Mouse (Mus musculus): Measurements from ENCODE around the gene Necab2.

Gene Necab2

DNA sequence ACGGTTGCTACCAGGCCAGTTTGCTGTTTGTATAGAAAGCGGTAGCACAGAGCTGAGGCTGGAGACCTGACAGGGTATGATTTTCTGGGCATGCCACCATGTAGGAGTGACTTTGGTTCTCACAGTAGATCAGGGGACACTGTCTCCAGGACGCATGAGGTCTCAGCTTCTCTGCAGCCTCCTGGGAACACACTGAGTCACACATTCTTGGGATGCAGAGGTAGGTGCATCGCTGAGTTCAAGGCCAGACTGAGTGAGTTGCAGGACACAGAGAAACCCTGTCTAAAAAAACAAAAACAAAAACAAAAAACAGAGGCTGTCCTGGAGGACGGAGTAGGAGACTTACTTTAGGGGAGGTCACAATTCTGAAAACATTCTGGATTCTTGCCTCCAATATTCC, 6.4 kb downstream of the Necab2 start:
- no peak for DNase-seq (ENCODE audit: low spot score in 2 of 2)

DNA sequence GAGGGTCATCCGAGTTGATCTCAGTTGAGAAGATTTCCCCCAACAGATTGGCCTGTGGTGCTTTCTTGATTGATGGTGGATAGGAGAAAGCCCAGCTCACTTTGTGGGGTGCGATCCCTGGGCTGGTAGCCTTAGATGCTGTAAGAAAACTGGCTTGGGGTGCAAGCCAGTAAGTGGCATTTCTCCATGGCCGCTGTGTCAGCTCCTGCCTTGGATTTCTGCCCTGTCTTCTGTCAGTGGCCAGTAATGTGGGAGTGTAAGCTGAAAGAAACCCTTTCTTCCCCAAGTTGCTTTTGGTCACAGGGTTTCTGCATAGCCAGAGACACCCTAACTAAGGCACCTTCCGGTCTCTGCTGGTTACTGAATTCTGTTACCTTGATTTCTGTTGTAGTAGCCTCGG, 9.5 kb downstream of the Necab2 start:
- DNase-seq (ENCODE audit: low spot score in 2 of 2): no peak

DNA sequence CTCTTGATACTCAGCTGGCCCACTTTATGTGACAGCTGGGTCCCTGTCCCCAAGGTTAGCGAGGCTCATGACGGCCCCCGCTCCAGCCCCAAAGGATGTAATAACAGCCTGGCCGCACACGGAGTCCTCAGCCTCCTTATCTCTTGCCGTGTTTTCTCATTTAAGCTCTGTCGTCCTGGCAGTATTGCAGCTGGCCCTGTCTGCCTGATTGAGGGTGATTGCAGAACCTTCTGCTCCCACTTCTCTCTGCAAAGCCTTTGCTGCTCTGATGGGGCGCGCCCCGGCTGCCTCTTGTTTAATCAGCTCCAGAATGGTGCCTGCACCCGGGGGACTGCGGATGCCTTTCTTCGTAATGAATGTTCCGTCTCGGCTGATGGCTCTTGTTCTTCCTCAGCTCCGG, 13.2 kb downstream of the Necab2 start:
- no peak for DNase-seq (ENCODE audit: low spot score in 2 of 2)

DNA sequence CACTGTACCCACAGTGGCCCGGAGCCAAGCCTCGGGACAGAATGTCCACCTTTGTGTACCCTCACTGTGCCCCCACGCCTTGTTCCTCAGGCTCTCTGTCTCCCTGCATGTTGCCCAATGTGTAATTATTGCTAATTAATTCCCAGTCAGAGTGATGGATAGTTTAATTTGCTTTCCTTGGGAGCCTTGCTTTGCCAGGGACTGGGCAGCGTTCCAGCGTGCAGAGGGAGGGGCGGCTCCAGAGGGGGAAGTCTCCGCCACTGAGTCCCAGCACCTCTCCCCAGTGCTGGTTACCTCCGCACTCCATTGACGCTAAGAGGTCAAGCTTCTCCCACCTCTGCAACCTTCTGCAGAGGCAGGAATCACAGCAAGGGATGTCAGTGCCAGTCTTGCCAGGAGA, 14.8 kb downstream of the Necab2 start:
- DNase-seq (ENCODE audit: low spot score in 2 of 2): peak in 1 of 2 experiments; percentile 33

DNA sequence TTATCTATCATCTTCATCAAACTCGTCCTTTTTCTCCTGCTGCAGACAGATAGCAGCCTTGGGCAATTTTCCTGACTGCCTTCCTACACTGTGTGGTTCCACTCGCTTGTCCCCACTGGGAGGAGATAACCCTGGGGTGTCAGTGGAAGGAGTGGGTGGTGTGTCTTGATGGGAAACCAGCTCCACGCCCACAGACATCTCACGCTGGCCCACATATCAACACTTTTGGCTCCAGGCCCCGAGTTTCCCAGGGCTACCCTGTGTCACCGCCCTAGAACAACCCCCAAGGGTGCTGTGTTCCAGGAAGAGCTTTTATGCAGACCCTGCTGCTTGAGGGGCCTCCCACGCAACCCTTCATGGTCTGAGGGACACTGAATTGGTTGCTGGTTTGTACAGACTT, 17.2 kb downstream of the Necab2 start:
- DNase-seq (ENCODE audit: low spot score in 2 of 2): no peak

DNA sequence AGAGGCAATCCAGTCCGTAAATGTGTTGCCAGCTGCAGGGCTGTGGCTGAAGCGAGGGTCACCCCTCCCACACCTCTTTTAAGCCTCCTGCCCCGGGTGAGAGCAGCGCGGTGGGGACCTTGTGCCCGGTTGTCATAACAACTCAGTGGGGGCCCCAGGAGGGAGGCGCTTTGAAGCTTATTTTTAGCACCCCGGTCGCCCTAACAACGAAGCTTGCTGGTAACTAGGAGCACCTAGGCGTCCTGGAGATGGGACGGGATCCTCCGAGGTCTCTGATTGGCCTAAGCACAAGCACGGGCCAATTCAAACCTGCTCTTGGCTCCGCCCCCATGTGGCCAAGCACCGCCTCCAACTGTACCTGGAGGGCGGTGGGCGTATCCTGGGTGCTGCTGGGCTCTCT, 19.6 kb downstream of the Necab2 start:
- DNase-seq (ENCODE audit: low spot score in 2 of 2): peak in 1 of 2 experiments; percentile 32

DNA sequence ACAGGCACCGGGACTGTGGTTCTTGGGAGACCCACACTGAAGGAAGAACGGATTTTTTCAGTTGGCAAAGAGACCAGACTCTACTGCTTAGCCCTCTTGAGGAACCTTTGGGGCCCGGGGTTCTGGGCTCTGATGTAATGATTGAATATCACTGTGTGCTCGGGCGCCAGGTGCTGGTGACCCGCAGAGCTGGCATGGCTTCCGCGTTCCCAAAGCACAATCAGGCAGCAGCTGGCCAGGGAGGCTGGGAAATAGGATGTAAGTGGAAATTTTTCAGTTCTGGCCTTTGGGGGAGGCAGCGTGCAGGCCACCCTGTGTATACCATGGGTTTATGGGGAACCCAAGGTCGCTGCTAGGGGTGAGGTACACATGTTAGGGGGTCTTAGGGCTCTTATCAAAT, 20.3 kb downstream of the Necab2 start:
- no peak for DNase-seq (ENCODE audit: low spot score in 2 of 2)

DNA sequence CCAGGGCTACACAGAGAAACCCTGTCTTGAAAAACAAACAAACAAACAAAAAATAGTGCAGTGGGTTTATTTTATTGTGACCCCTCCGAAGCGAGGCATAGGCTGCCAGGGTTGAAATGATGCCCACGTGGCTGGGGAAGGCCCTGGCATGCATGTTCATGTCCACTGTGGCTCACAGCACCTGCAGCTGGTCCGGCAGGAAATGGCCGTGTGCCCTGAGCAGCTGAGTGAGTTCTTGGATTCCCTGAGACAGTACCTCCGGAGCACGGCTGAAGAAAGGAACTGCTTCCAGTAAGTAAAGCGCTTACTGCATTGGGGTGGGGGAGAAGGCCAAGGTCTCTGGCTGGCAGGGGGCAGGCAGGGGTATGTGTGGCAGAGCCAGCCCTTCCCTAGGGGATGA, 21.6 kb downstream of the Necab2 start:
- no peak for DNase-seq (ENCODE audit: low spot score in 2 of 2)

DNA sequence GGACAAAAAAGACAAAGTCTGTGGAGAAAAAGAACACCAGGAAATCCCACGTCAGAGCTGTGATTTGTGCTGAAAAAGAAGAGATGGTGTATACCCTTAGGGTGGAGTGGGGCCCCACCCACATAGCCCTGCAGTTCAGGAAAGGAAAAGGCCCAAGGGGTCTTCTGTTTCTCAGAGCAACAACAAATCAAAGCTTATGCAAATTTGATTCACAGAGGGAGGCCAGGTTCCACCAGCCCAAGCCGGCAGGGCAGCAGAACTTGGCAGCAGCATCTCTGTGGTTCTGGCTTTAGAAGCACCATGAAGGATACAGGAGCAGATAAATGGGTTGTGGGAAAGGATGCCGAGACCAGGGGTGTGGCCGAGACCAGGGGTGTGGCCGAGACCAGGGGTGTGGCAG, 32.2 kb downstream of the Necab2 start:
- DNase-seq (ENCODE audit: low spot score in 2 of 2): no peak

DNA sequence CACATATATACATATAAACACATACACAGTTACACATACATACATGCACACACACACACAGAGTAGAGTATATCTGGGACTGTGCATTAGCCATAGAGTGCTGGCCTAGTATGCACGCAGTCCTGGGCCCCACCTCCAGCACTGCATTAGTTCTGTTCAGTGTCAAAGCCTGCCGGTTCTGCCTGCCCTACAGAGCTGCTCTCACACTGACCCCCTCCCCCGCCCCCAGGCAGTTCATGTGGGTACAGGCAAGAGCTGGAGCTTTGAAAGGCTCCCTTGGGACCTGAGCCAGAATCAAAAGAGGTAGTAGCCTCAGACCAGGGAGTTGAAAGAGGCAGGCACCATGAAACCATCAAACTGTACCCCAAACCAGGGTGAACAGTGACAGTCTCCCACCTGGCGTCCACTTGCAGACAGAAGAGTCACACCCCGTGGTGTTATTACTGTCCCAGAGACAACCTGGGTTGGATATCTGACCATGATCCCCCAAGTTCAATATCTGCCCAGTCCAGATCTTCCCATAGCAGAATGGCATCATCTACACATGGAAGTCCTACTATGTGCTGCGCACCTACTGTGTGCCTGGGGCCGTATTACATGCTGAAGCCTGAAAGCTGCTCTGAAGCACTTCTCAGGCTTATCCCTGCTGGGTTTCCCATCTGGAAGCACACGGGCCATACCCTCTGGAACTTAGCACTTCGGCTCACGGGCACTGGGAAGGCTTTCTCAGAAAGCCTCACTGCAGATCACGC, 37.8 kb downstream of the Necab2 start:
- no peak for DNase-seq (ENCODE audit: low spot score in 2 of 2)

DNA sequence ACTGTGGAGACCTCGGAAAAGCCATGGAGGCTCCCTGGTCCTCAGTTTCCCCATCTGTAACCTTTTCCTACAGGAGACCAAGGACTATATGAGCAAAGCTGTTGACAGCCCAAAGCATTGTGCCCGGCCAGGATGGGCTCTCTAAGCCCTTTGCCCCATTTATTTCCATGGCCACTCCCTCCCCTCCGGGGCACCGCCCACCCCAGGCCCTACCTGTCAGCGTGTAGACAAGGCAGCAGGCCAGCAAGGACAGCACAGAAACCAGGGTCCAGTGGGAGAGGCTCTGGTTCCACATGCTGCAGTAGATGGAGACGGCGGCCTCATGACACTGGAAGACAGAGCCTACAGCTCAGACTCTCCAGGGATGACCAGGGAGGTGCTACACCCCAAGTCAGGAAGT, 40.6 kb downstream of the Necab2 start:
- no peak for DNase-seq (ENCODE audit: low spot score in 2 of 2)

DNA sequence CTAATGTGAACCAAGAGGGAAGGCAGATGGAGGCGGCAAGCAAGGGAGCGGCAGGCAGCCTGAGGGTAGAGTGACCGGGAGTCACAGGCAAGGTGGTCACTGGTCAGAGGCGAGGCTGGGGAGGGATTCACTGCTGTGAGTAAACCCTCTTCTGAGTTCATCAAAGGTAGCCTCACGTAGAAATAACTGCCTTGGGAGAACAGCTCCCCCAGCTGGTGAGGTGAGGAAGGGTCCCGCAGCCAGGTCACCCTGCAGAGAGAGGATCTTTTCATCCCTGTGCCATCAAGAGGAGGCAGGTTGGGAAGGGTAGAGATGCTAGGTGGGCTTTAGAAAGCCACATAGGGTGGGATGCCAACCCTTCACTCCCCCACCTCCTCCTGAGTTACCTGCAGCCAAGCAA, 50.3 kb downstream of the Necab2 start:
- peak in 1 of 2 experiments; percentile 28 for DNase-seq (ENCODE audit: low spot score in 2 of 2)

DNA sequence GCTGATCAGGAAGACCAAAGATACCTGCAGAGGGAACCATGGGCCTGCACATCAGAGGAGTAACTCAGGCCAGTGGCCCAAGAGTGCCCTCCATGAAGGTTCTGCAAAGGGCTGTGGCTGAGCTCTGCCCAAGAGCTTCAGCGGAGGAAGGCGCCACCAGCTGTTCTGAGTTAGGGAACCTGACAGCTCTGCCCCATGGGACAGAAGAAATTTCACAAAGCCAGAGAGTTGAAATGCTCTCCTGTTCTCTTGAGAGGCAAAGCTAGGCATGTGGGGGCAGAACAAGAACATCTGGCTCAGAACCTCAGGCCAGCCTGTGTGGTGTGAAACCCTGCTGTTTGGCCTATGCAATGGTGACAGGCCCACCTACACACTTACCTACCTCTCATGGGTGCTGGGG, 53.3 kb downstream of the Necab2 start:
- no peak for DNase-seq (ENCODE audit: low spot score in 2 of 2)

DNA sequence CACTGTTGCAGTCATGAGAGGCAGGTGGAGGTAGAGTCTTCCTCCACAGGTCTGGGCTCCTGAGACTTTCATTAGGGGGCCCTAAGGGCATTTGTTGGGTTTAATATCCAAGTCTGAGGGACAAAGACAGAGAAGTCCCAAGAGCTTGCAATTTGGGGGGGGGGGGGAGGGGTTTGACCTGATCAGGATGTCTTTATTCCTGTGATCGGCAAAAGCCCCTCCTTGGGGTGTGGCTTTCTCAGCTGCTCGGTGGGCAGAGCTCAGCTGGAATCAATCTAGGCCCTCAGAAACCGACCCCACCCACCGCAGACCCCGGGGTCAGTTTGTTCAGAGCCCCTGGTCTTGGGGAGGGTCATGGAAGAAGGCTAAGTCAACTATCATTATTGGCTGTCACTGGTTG, 55.1 kb downstream of the Necab2 start, which contains the start of gene Slc38a8:
Gene Slc38a8, minus strand, starts transcription at position 101 of the 400 bp plus-strand sequence.
- no peak for DNase-seq (ENCODE audit: low spot score in 2 of 2)

DNA sequence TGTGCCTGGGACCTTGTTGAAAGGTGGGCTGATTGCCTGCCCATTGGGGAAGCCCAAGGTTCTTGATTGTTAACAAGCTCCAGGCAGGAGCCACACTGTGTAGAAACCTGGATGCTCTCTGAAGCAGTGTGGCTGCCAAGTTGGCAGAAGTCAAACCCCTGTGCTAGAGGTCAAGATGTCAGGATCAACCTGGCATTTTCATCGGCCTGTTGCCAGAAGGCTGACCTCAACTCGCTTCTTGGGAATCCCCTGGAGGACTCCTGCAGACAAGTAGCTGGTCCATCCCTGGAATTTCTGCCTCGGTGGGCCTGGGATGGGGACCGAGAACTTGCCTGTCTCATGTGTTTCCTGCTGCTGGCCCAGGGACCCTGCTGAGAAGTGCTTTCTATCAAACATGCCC, 55.6 kb downstream of the Necab2 start:
- DNase-seq (ENCODE audit: low spot score in 2 of 2): no peak

DNA sequence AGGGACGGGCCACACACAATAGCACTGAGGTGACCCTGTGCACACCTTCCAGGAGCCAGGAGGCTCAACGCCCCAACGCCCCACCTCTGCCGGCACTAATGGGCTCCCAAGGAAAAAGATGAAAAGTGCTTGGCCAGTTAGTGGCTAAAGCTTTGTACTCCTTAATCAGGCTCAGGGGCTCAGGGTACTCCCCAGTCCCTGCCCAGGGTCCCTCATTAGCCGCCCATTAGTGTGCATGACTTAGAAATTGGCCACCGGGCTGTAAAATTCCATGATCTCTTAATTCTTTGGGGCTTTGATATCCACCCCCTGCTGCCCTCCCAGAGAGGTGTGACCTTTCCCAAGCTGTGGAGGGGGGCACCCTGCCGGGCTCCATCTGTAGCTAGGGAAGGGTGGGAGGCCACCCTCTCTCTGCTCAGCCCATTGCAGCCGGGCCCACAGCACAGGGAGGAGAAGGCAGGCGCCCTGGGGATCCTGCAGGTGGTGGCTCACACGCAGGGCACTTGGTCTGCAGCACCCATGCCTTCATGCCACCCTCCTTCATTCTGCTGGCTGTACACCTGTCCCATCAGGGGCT, 56.8 kb downstream of the Necab2 start:
- DNase-seq (ENCODE audit: low spot score in 2 of 2): no peak

DNA sequence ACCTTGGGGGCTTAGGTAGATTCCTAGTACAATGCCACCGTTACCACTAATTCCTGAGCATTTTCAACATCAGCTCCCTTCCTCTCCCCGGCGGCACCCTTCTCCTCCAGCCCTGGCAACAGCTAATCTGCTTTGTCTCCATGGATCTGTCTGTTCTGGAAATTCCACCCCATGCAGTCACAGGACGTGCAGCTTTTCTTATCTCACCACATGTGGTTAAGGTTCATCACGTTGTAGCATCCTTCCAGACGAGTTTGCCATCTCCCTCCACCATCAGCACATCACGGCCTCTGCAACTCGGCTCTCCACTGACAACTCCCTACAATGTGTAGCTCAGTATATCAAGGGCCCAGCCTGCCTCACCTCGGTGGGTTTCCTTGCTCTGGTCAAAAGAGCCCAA, 59.0 kb downstream of the Necab2 start:
- no peak for DNase-seq (ENCODE audit: low spot score in 2 of 2)

DNA sequence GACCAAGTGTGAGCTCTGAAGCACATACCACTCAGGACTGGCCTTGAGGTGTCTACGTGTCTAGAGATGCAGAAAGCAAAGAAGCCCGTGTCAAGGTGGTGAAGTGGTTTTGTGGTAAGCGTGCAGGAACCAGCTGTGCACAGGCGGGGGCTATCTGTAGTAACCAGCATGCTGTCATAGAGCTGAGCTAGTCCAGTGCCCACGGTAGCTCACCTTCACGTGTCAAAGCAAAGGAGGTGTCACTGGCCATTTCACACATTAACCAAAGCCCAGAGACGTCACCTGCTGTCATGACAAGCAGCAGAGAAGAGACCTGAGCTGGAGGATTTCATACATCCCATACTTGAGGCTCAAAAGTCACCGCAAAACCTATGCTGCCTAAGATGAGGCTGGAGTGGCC, 59.6 kb downstream of the Necab2 start:
- DNase-seq (ENCODE audit: low spot score in 2 of 2): no peak

DNA sequence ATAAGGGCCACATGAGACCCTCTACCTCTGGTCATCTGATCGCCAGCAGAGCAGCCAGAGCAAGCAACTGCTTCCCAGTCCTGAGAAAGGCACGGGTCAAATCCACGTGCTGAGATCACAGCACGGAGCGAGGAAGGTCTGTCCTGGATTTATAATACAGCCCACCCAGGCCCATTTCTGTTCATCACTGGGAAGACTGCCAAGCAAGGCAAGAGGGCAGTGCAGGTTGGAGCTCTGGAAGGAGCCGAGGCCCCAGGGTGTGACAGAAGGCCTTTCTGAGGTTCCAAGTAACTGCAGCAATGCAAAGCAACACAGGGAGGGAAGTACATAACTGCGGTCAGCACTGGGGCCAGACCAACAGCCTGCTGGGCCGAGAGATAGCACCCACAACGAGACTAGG, 64.0 kb downstream of the Necab2 start:
- DNase-seq (ENCODE audit: low spot score in 2 of 2): no peak

DNA sequence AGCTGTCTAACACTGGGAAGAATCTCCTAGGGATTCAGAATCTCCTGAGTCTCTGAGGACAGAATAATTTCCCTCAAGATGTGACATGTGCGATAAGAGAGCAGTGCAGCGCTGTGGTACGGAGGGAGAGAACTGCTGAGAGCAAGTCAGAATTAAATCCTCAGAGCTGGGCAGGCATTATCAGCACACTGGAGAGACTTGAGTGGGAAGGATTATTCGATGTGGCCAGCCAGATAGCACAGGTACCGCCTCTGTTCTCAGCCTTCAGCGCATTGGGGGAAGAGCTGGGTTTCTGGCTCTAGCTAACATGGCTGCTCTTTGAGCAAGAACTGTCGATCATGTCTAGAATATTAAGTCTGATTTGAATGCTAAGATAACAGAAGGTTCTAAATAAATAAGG, 65.2 kb downstream of the Necab2 start:
- no peak for DNase-seq (ENCODE audit: low spot score in 2 of 2)

DNA sequence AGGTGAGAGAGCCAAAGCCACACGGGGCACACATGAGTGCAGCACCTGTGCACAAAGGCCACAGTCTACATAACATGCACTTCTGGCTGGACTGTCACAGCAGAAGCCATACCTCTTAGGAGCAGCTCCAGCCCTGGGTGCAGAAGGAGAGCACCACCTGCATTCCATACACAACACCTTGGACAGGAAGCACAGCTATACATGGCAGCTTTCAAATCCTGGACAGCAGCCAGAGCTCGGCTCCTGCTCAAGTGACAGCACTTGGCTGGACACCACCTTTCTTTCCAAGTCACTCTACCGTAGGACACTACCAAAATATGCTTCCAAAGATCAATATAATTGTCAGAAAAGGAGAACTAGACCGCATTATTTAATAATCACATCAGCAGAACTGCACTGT, 66.9 kb downstream of the Necab2 start:
- DNase-seq (ENCODE audit: low spot score in 2 of 2): no peak

DNA sequence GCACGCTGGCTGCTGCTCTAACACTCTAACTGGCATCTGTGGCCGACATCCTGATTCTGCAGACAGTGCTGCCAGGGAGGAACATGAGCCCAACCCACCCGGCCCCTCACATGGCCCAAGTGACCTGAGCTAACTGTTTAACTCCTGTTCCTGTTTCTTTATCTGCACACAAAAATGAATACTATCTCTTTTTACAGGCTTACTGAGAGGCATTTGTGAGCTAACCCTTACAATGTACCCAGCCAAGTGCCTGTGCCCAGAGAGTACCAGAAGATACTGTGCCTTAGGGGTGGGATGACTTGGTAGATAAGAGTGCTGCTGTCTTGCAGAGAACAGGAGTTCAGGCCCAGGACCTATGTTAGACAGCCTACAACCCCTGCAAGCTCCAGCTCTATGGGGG, 68.4 kb downstream of the Necab2 start:
- no peak for DNase-seq (ENCODE audit: low spot score in 2 of 2)

DNA sequence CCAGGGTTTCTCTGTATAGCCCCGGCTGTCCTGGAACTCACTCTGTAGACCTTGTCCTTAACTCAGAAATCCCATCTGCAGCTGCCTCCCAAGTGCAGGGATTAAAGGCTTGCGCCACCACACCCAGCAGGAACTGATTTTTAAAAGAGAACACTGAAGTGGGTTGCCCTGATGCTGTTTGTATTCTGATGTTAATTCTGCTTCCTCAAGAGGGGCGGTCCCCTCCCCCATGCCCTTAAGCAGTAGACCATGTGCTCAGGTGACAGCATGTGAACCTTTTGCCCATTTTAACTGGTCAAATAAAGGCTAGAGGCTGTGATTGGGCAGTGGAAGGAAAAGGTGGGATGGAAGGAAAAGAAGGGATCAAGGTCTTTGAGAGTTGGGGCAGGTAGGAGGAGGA, 69.2 kb downstream of the Necab2 start:
- DNase-seq (ENCODE audit: low spot score in 2 of 2): no peak

DNA sequence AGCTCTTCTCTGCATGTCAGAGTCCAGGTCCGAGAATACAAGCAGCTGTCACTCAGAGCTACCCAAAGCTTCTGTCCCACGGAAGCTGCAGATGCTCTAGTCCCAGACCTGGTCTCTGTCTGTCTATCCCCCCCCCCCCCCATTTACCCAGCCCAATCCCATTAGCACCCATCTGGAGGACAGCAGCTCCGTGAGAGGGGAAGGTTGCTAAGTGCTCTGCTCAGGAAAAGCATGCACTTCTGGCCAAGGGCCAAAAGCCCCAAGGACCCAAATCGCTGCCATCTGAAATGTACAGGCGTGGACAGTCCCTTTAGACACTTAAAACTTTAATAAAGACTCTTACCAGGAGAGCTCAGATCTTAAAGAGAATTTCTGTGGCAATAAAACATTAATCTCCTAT, 70.2 kb downstream of the Necab2 start:
- no peak for DNase-seq (ENCODE audit: low spot score in 2 of 2)

Data from cerebellum, postnatal 4 days (tissue).